Mouse (Mus musculus) right cerebral cortex, adult 2 months (tissue): ENCODE measurements around the gene Gnb3.
"Not testable (repeated sequence)": the region's sequence is repeated elsewhere in the genome, so short reads cannot be mapped to it uniquely, and the experiment has no call there.

Experiments used
- DNase-seq, 2 experiments: peaks; one replicate each; pipeline ENCODE4 v3.0.0; 2021 to 2022; ENCODE audit warnings: low spot score in 2 of 2

Gene Gnb3

GRCm38 (mm10) chr6:124803061-124803460, 37.0 kb downstream of the Gnb3 start:
- no peak for DNase-seq

GRCm38 (mm10) chr6:124802400-124802799, 37.7 kb downstream of the Gnb3 start:
- not testable (repeated sequence) for DNase-seq

DNA sequence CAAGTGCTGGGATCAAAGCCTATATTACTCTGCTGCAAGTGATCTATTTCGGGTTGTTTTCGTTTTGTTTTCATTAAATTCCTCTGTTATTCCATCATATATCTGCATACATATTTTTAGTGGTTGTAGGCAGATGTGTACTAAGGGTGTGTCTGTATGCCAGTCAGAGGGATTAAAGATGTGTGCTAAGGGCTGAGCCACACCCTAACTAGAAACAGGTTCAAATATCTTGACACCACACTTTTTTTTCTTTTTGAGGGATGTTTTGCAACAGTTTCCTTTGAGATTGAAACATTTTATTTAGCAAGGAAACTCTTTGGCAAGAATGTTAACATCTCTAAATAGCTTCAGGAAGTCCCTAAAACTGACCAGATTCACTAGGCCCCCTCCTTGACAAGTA, 43.9 kb downstream of the Gnb3 start:
- no peak for DNase-seq

DNA sequence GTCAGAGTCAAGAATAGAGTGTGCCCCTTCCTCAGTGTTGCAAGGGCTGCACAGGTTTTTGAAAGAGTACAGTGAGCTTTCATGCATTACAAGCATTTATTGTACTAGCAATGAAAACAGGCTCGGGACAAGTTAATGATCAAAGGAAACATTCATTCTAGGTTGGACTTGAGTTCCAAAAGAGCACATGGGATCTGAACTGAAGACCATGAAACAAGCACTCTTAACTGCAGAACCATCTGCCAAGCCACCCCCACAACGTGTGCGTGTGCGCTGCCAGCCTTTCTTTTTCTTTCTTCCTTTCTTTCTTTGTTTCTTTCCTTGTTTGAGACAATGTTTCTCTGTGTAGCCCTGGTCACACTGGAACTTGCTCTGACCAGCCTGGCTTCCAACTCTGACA, 44.3 kb downstream of the Gnb3 start:
- DNase-seq = no peak

GRCm38 (mm10) chr6:124791911-124792310, 48.2 kb downstream of the Gnb3 start:
- DNase-seq = no peak

DNA sequence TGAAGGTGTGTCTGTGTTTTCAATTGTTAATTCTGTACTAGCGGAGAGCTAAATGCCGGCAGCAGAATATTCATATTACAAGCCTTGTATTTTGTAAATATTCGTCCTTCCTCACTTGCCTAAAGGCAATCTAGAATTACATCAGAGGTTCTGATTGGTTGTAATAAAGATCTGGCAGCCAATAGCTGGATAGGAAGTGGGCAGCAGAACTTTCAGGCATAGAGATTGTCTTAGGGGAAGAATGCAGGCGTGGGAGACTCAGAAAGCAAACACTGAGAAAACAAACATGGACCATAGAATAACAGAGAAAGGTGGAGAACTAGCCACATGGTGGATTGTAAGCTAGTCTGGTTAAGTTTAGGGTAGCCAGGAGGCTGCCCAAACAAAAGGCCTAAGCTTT, 50.0 kb downstream of the Gnb3 start:
- no peak for DNase-seq

GRCm38 (mm10) chr6:124789519-124789918, 50.6 kb downstream of the Gnb3 start:
- no peak for DNase-seq

DNA sequence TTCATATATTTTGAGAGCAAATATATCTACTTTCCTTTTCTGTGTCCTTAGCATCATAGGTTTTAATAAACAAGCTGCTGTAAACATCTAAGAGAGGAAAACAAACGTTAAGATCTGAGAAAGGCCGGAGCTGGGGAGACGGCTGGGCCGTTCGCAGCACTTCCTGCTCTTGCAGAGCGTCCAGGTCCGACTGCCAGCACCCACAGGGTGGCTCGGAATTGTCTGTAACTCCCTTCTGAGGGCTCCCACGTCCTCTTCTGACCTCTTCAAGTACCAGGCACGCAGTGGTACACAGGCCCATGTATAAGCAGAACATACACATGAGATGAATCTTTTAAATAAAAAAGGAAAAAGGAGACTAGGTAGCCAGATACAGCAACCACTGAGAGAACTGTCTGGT, 52.4 kb downstream of the Gnb3 start:
- DNase-seq = no peak

GRCm38 (mm10) chr6:124786756-124787420, 53.2 kb downstream of the Gnb3 start:
- DNase-seq = no peak
